Mouse (Mus musculus) kidney, adult 2 months (tissue): ENCODE data around the gene Mcat.

Source experiments
- CTCF ChIP-seq: fragments of 200-500 bp; conservative IDR thresholded peaks from 2 replicates; pipeline ENCODE4 v1.5.1; 2011; ENCODE audit warnings: low read depth, mild to moderate bottlenecking, control low read depth, low read length, moderate library complexity, mixed read lengths; ENCODE audit not compliant: insufficient read depth, insufficient read length
- POLR2A ChIP-seq: fragments of 200-500 bp; IDR thresholded peaks from one replicate; pipeline ENCODE4 v1.6.1; 2011; ENCODE audit warnings: low read depth, low read length, control low read depth

GRCm38 (mm10) chr15:83553831-83554230 lies 9.8 kb downstream of the Mcat start:
- TF ChIP-seq CTCF (no peak), POLR2A (no peak)
